Mouse (Mus musculus) Muller cell, postnatal 12 days (primary cell): ENCODE data around the gene Kcnh3.

Experiments
- DNase-seq: peaks from one replicate; pipeline ENCODE4 v3.0.0-alpha.2; 2015; ENCODE audit errors: inconsistent ontology term

The Kcnh3 gene

GRCm38 (mm10) chr15:99224208-99224911 is at the start of gene Kcnh3:
Kcnh3 (plus strand) TSS chr15:99224861.
- DNase-seq = peak; percentile 46

- DNase-seq = no peak
Observed at GRCm38 (mm10) chr15:99179639-99180038, 45.0 kb upstream of the Kcnh3 start.

DNA sequence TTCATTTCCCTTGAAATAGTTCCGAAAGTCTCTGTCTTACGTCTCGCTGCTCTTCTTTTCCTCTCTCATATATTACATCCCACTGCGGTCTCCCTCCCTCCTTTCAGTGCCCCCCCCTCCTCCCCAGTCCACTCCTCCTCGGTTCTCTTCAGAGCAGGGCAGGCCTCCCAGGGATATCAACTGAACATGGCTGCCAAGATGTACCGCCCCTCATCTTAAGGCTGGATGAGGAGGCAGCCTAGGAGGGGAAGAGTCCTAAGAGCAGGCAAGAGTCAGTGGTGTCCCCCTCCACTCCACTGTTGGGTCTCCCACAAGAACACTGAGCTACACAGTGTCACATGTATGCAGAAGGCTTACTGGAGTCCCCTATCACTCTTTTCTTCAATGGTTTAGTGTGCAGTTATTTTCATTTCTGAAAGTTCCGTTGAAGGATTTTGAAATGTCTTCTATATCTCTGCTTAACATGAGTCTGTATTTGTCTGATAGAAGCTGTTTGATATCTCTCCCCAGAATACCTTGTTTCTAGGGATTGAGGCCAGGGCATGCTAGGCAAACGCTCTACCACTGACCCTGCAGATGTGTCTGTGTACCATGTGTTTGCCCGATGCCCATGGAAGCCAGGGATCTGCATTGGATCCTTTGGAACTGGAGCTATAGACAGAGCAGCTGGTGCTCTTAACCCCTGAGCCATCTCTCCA is 40.3 kb upstream of the Kcnh3 start:
- DNase-seq = no peak

- no peak for DNase-seq
Observed at GRCm38 (mm10) chr15:99194358-99194757, 30.3 kb upstream of the Kcnh3 start.

DNA sequence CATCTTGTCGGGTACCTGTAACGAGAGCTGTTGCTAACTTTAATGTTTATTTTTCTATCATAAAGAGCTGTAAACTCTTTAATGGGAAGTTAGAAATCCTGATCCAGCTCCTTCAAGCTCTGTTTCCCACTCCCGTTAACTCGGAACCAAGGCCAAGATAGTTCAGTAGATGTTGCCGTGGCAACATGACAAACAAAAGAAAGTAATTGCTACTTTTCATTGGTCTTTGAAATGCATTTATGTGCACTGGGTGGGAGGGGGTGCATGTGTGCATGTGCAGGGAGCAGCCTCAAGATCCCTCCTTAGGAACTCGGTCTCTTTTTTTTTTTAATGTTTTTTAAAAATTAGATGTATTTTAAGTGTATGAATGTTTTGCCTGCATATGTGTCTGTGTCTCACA is 29.6 kb upstream of the Kcnh3 start:
- DNase-seq = no peak

GRCm38 (mm10) chr15:99198761-99199160 is 25.9 kb upstream of the Kcnh3 start:
- no peak for DNase-seq

DNA sequence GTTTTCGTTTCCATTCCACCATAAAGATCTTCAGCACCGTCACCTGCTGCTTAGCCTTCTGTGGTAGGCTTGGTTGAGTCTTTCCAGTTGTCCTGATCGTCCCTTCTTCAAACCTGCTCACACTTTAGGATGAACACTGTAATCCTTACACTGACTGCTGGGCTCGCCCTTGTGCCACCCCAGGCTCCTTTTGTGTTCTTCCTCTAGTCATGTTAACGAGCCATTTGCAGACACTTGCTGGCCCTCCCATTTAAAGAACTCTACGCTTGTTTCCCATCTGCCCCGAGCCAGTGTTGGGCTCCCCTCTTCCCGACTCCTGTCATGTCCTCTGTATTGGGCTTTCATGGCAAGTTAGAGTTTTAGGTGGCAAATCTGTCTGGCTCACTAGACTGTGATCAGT is 18.7 kb upstream of the Kcnh3 start:
- no peak for DNase-seq

DNA sequence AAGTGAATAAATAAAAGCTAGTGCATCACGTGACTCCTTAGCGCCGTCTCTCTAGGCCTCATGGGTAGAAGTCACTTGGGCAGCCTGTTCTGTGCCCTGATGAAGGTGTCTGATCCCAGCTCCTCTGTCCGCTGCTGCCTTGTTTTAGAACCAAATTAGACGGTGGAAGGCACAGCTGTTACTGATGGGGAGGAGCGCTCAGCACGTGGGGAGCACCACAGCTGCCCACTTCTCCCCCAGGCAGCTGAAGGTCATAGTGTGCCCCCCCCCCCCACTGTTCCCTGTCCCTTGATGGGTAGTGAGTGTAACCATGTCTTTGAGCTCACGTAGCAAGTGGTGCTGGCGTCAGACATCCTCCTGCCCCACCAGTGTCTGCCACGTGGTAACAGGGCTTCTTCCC is 11.5 kb upstream of the Kcnh3 start:
- no peak for DNase-seq

DNA sequence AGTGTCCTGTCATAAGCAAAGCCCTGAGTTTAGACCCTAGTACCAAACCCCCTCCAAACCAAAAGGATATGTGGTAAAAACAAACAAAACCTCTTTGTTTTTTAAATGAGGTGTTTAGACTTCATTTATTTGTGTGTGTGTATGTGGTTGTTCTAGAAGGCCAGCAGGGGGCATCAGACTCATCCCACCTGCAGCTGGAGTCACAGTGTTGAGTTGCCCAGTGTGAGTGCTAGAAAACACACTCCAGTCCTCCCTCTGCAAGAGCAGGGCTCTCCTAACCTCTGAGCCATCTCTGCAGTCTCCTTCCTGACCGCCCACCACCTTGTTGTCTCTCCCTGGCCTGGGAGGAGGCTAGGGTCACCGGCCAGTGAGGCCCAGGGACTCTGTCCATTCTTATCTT is 9.7 kb upstream of the Kcnh3 start:
- DNase-seq = no peak

GRCm38 (mm10) chr15:99215741-99216463 is 8.8 kb upstream of the Kcnh3 start:
- no peak for DNase-seq

- DNase-seq = no peak
Observed at GRCm38 (mm10) chr15:99217630-99218029, 7.0 kb upstream of the Kcnh3 start.

DNA sequence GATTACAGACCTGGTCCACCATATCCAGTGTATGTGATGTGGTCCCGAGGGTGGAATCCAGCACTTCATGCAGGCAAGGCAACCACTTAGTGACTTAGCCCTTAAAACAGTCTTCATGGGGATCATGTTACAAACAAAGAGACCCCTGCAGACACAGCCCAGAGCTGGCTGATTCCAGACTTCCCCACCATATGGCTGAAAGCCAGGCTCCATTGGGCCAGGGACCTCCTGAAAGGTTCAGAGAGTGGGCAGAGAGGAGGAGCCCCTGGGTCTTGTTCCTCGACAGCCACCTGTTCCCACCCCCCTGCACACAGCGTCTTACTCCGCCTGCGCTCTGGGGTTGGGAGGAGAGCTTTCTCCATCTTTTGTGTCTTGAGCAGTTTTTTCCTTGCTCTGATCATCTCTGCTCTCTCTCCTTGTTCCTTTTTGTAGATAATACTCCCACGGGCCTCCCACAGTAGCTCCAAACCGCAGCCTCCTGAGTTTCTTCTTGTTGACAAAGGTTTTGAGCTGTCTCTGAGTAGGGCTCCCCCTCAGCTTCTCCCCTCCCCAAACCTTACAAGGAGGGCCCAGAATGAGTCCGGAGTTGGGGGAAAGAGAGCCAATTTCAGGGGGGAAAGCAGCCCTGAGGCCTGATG is 3.2 kb upstream of the Kcnh3 start:
- DNase-seq = no peak

- DNase-seq = no peak
Observed at GRCm38 (mm10) chr15:99222794-99223584, 1.7 kb upstream of the Kcnh3 start.

DNA sequence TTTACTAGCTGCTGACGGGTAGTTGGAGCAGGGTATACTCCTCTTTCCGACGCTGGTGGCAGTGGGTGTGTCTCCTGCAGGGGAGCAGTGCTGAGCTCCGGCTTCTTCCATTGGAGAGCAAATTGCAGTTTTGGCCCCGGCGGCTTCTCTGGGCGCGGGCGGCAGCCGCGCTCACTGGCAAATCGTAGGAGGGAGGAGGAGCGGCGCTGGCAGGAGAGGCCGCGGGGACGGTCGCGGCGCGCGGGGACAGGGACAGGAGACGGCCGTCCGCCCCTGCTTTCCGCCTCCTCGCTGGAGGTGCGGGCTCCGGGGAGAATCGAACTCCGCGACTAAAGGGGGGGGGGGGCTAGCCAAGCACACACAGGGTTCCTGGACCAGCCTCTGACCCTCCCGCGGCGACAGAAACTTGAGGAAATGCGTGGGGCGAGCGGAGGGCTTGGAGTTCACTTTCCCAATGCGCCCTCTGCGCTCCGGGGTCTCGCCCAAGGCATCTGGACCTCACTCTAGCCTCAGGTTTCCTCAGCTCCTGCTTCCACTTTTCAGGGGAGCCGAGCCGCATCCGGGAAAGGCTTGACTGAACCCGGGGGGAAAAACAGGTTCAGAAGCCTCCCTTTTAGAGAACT is 965 bp upstream of the Kcnh3 start:
- peak; percentile 66 for DNase-seq

- peak; percentile 28 for DNase-seq
Observed at GRCm38 (mm10) chr15:99225081-99225810, 585 bp downstream of the Kcnh3 start.

DNA sequence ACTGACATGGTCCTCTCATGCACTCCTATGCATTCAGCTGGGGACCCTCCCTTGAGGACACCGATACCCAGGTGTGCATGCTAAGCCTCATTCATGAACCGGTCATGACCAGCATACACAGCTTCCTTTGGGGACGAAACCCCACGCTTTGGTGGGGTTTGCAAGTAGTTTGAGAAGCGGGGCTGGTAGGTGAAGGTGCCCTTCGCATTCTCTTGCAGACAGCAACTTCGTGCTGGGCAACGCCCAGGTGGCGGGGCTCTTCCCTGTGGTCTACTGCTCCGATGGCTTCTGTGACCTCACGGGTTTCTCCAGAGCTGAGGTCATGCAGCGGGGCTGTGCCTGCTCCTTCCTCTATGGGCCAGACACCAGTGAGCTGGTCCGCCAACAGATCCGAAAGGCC is 1.4 kb downstream of the Kcnh3 start:
- DNase-seq = no peak

- no peak for DNase-seq
Observed at GRCm38 (mm10) chr15:99231998-99232397, 7.3 kb downstream of the Kcnh3 start.

DNA sequence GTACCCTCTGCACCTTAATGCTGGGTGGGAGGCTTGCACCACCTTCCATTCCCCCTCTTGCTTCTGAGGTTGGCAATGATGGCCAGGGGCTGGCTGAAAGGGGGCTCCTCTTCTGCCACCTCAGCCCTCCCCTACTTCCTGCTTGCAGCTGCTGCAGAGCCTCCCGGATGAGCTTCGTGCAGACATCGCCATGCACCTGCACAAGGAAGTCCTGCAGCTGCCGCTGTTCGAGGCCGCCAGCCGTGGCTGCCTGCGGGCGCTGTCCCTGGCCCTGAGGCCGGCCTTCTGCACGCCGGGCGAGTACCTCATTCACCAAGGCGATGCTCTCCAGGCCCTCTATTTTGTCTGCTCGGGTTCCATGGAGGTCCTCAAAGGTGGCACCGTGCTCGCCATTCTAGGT is 9.1 kb downstream of the Kcnh3 start:
- no peak for DNase-seq

GRCm38 (mm10) chr15:99234326-99235010 is 9.8 kb downstream of the Kcnh3 start:
- no peak for DNase-seq

DNA sequence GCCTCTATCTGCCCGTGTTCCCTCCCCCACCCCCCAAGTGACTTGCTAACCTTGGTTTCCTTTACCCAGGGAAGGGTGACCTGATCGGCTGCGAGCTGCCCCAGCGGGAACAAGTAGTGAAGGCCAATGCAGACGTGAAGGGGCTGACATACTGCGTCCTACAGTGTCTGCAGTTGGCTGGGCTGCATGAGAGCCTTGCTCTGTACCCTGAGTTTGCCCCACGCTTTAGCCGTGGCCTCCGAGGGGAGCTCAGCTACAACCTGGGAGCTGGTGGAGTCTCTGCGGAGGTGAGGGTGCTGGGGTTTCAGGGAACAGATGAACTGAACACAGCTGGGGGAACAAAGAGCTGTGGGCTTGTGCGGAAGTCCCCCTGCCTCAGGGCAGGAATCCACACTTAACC is 13.3 kb downstream of the Kcnh3 start:
- DNase-seq = no peak
